Mouse (Mus musculus): ENCODE data around the gene Dcaf7. TPM values are rescaled to one million over a fixed set of nuclear protein-coding genes. Genes with fewer than 3 reads are reported as not detected.

Dcaf7 gene
- total and polyA plus RNA-seq, 3 experiments, result 71.5 to 93.4 (median 79.5) TPM

DNA sequence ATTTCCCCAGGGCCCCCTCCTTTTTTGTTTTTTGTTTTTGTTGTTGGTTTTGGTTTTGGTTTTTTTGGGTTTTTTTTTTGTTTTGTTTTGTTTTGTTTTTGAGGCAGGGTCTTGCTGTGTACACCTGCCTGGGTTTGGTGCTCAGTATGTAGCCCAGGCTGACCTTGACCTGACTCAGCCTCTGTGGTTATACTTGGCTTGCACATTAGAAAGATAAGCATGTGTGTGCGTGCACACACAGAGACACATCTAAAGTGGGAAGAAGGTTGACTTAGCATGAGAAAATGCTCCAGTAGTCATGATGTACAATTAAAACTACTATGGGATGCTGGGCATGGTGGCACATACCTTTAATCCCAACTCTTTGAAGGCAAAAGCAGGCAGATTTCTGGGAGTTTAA is 23.9 kb downstream of the Dcaf7 start:
- no peaks in the 10 kb centered on the region for H3K27me3 ChIP-seq (replicated peaks)
- H3K4me3 ChIP-seq (replicated peaks in 1 of 3; ENCODE audit: low read depth in 2 of 3, low read length in 2 of 3, poor library complexity in 1 of 3), result no peak overlapping the region
- H3K4me1 ChIP-seq (ENCODE audit: control insufficient read depth in 1 of 2, insufficient read depth in 2 of 2), result peaks cover 0 to 7% of the 10 kb centered on the region in 2 experiments; a peak in 2 of 4 replicates
- dilution Hi-C loops (cut with MboI; ENCODE audit: extremely low pct_ligation_motif_present, extremely low pct_unique_long_range_greater_than_20kb, low sequenced_read_pairs) (loop anchor here (25.0 kb wide), 1 partner anchor 123 kb away; no protein-coding TSS in a partner anchor), in situ Hi-C loops (cut with MboI; ENCODE audit: low pct_ligation_motif_present, low pct_unique_long_range_greater_than_20kb, low sequenced_read_pairs) (no loop called here)
- no peak overlapping the region for H3K9ac ChIP-seq (ENCODE audit: insufficient read depth, low read depth)
- H3K36me3 ChIP-seq (replicated peaks in 1 of 2; ENCODE audit: control insufficient read depth in 1 of 2, insufficient read depth in 1 of 2, low read length in 1 of 2), result peaks cover 34 to 57% of the 10 kb centered on the region in 2 experiments
- DNase-seq (ENCODE audit: extremely low read depth), result no peak
- TF ChIP-seq USF2 (conservative IDR thresholded peaks at IDR 0.05; ENCODE audit: low read depth, low read length) (no peak), ETS1 (conservative IDR thresholded peaks at IDR 0.05; ENCODE audit: low read depth, low read length) (no peak), MAX (IDR thresholded peaks at IDR 0.05; ENCODE audit: low read length) (no peak), SIN3A (IDR thresholded peaks at IDR 0.05; ENCODE audit: low read length) (no peak), USF1 (IDR thresholded peaks at IDR 0.05; ENCODE audit: low read depth, low read length) (no peak), IRF4 (IDR thresholded peaks at IDR 0.05; ENCODE audit: low read depth, low read length) (no peak)
- no peak overlapping the region for H3K27ac ChIP-seq (ENCODE audit: insufficient read depth, low read depth)
- H3K9me3 ChIP-seq (replicated peaks; ENCODE audit: low read length), result no peaks in the 10 kb centered on the region
- H3K79me2 ChIP-seq (replicated peaks; ENCODE audit: control insufficient read depth, extremely low read depth, insufficient read depth, poor library complexity, severe bottlenecking), result no peaks in the 10 kb centered on the region
- H3K4me2 ChIP-seq (ENCODE audit: insufficient read depth, low read depth, poor library complexity, severe bottlenecking), result no peak overlapping the region

DNA sequence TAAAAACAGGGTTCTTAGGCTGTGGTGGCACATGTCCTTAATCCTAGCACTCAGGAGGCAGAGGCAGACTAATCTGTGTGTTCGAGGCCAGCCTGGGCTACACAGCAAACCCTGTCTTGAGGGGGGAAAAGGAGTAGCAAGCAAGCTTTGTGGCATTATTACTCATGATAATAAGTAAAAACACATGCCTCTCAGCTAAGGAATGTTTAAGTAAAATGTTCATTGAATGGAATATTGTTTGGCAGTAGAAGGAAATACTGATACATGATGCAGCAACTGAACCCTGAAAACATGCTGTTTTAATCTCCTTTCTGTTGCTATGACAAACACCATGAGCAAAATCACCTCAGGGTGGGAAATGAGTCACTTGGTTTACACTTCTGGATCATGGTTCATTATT is 24.6 kb downstream of the Dcaf7 start:
- no peak overlapping the region for H3K4me3 ChIP-seq (replicated peaks in 1 of 3; ENCODE audit: low read depth in 2 of 3, low read length in 2 of 3, poor library complexity in 1 of 3)
- H3K9ac ChIP-seq (ENCODE audit: insufficient read depth, low read depth), result no peak overlapping the region
- no peak overlapping the region for H3K27ac ChIP-seq (ENCODE audit: insufficient read depth, low read depth)
- dilution Hi-C loops (cut with MboI; ENCODE audit: extremely low pct_ligation_motif_present, extremely low pct_unique_long_range_greater_than_20kb, low sequenced_read_pairs), result loop anchor here (25.0 kb wide), 1 partner anchor 124 kb away; no protein-coding TSS in a partner anchor
- H3K36me3 ChIP-seq (replicated peaks in 1 of 2; ENCODE audit: control insufficient read depth in 1 of 2, insufficient read depth in 1 of 2, low read length in 1 of 2), result peaks cover 27 to 49% of the 10 kb centered on the region in 2 experiments
- no peaks in the 10 kb centered on the region for H3K9me3 ChIP-seq (replicated peaks; ENCODE audit: low read length)
- H3K4me1 ChIP-seq (ENCODE audit: control insufficient read depth in 1 of 2, insufficient read depth in 2 of 2), result peaks cover 0 to 7% of the 10 kb centered on the region in 2 experiments; a peak in 2 of 4 replicates
- DNase-seq (ENCODE audit: extremely low read depth), result no peak
- no peak overlapping the region for H3K4me2 ChIP-seq (ENCODE audit: insufficient read depth, low read depth, poor library complexity, severe bottlenecking)
- no peaks in the 10 kb centered on the region for H3K79me2 ChIP-seq (replicated peaks; ENCODE audit: control insufficient read depth, extremely low read depth, insufficient read depth, poor library complexity, severe bottlenecking)
- TF ChIP-seq E2F4 (IDR thresholded peaks at IDR 0.05; ENCODE audit: insufficient replicate concordance, low read depth, low read length) (no peak), GABPA (IDR thresholded peaks at IDR 0.05; ENCODE audit: insufficient replicate concordance, low read depth, low read length) (no peak), UBTF (IDR thresholded peaks at IDR 0.05; ENCODE audit: low read depth, low read length) (no peak), MAFK (IDR thresholded peaks at IDR 0.05; ENCODE audit: insufficient replicate concordance, low read length) (no peak), POLR2AphosphoS2 (IDR thresholded peaks at IDR 0.05; ENCODE audit: low read depth, low read length) (no peak), KAT2A (IDR thresholded peaks at IDR 0.05; ENCODE audit: insufficient replicate concordance, low read length) (no peak), CHD1 (IDR thresholded peaks at IDR 0.05; ENCODE audit: low read depth, low read length) (no peak), ZNF384 (IDR thresholded peaks at IDR 0.05; ENCODE audit: low read depth, low read length) (no peak), NRF1 (IDR thresholded peaks at IDR 0.05; ENCODE audit: low read depth, low read length) (no peak), NELFE (IDR thresholded peaks at IDR 0.05; ENCODE audit: low read depth, low read length) (no peak), TCF12 (IDR thresholded peaks at IDR 0.05; ENCODE audit: low read depth, low read length) (no peak), HCFC1 (IDR thresholded peaks at IDR 0.05; ENCODE audit: low read depth, low read length) (no peak), MXI1 (IDR thresholded peaks at IDR 0.05; ENCODE audit: low read depth, low read length) (no peak)
- in situ Hi-C loops (cut with MboI; ENCODE audit: low pct_ligation_motif_present, low pct_unique_long_range_greater_than_20kb, low sequenced_read_pairs), result no loop called here
- no peaks in the 10 kb centered on the region for H3K27me3 ChIP-seq (replicated peaks)

Measured in CH12.LX (cell line).